Mouse (Mus musculus) hindbrain, embryonic 12.5 days (tissue): ENCODE measurements around the gene Cda. TPM values are rescaled to one million over a fixed set of nuclear protein-coding genes. Genes with fewer than 3 reads are reported as not detected.
A peak's percentile ranks its signal among the peaks of the same experiment; 100 is the strongest.

Experiments
- ATAC-seq: fragments of 200-750 bp; cut with Nextera tagmentation; 2 replicates; pipeline ENCODE4 v1.8.0; 2017; ENCODE audit warnings: moderate TSS enrichment; ENCODE audit not compliant: low FRiP score
- H3K27ac ChIP-seq: fragments of 300-500 bp; sonication (generic); 2 replicates; pipeline ENCODE4 v1.5.1; 2016; ENCODE audit warnings: mild to moderate bottlenecking
- H3K27me3 ChIP-seq: fragments of 300-500 bp; sonication (generic); 2 replicates; pipeline ENCODE4 v1.6.1; 2016; ENCODE audit warnings: mild to moderate bottlenecking
- H3K36me3 ChIP-seq: fragments of 300-500 bp; sonication (generic); 2 replicates; pipeline ENCODE4 v1.6.1; 2016; ENCODE audit warnings: mild to moderate bottlenecking
- H3K4me1 ChIP-seq: fragments of 300-500 bp; sonication (generic); 2 replicates; pipeline ENCODE4 v1.6.1; 2016
- H3K4me2 ChIP-seq: fragments of 300-500 bp; sonication (generic); replicated peaks from 2 replicates; pipeline ENCODE4 v1.6.1; 2016; ENCODE audit warnings: mild to moderate bottlenecking
- H3K4me3 ChIP-seq: fragments of 300-500 bp; sonication (generic); 2 replicates; pipeline ENCODE4 v1.5.1; 2016; ENCODE audit warnings: mild to moderate bottlenecking
- H3K9ac ChIP-seq: fragments of 300-500 bp; sonication (generic); 2 replicates; pipeline ENCODE4 v1.6.1; 2016; ENCODE audit warnings: mild to moderate bottlenecking, moderate library complexity
- H3K9me3 ChIP-seq: fragments of 300-500 bp; sonication (generic); replicated peaks from 2 replicates; pipeline ENCODE4 v1.6.1; 2016; ENCODE audit warnings: mild to moderate bottlenecking
- WGBS: fragments of 180-500 bp; shearing (Covaris S2); methylation state at CpG from one replicate; pipeline ENCODE4 v1.1.7; 2016; 5-methylcytosine and 5-hydroxymethylcytosine counted together
- polyA plus RNA-seq: library from polyadenylated mRNA; unstranded; fragments of >200 nt; fragmentation: Nextera tagmentation; extraction: Ambion mirVana; gene quantifications from 2 replicates; pipeline ENCODE4 v1.2.1, GENCODE M21; 2016

Gene Cda
- polyA plus RNA-seq, 1 experiment from 2014 or later, result 4.4 TPM

- Histone ChIP-seq H3K9me3 (no peaks in the 10 kb centered on the region), H3K9ac (peak within 1 kb of the TSS; percentile 89), H3K27me3 (peaks cover 3% of the 10 kb centered on the region; the same call in 1 of the 2 replicates), H3K4me2 (peak within 1 kb of the TSS; percentile 65), H3K4me3 (peak within 1 kb of the TSS; percentile 87), H3K4me1 (peaks cover 27% of the 10 kb centered on the region), H3K27ac (peak within 1 kb of the TSS; percentile 98), H3K36me3 (no peaks in the 10 kb centered on the region)
- 5% methylated on average over 41 of the region's 41 CpGs for WGBS
- peak; percentile 74; the same call in 1 of the 2 replicates for ATAC-seq
These were observed 41.6 kb downstream of the Cda start, which contains the start of gene Pink1 for GRCm38 (mm10) chr4:138326077-138326695. Gene Pink1 (minus strand): TSS chr4:138326307.

- Histone ChIP-seq H3K4me2 (peak overlapping the region; percentile 65), H3K27ac (peak overlapping the region; percentile 98), H3K4me3 (peak overlapping the region; percentile 87), H3K9me3 (no peaks in the 10 kb centered on the region), H3K36me3 (no peaks in the 10 kb centered on the region), H3K27me3 (peaks cover 2% of the 10 kb centered on the region; the same call in 1 of the 2 replicates), H3K9ac (peak overlapping the region; percentile 89), H3K4me1 (peaks cover 27% of the 10 kb centered on the region)
- under 1% methylated on average over 37 of the region's 45 CpGs for WGBS
- ATAC-seq, result peak; percentile 89
These were observed 42.2 kb downstream of the Cda start for GRCm38 (mm10) chr4:138325466-138326076.

- ATAC-seq, result no peak
- Histone ChIP-seq H3K4me2 (no peak overlapping the region), H3K27me3 (peaks cover 2% of the 10 kb centered on the region; the same call in 1 of the 2 replicates), H3K9me3 (no peaks in the 10 kb centered on the region), H3K27ac (no peak overlapping the region), H3K9ac (no peak overlapping the region), H3K36me3 (no peaks in the 10 kb centered on the region), H3K4me1 (peaks cover 22% of the 10 kb centered on the region), H3K4me3 (no peak overlapping the region)
- WGBS, result 96% methylated on average over 3 of the region's 3 CpGs
These were observed 43.3 kb downstream of the Cda start for GRCm38 (mm10) chr4:138324451-138324850.

GRCm38 (mm10) chr4:138323753-138324152, 44.0 kb downstream of the Cda start:
- ATAC-seq, result no peak
- Histone ChIP-seq H3K36me3 (no peaks in the 10 kb centered on the region), H3K4me3 (no peak overlapping the region), H3K9ac (no peak overlapping the region), H3K27me3 (peaks cover 2% of the 10 kb centered on the region; the same call in 1 of the 2 replicates), H3K4me1 (peaks cover 22% of the 10 kb centered on the region), H3K4me2 (no peak overlapping the region), H3K27ac (no peak overlapping the region; the same call in 1 of the 2 replicates), H3K9me3 (no peaks in the 10 kb centered on the region)
- 71% methylated on average over 4 of the region's 4 CpGs for WGBS

GRCm38 (mm10) chr4:138322692-138323091, 45.1 kb downstream of the Cda start:
- no peak overlapping the region for H3K27ac ChIP-seq
- 31% methylated on average over 4 of the region's 4 CpGs for WGBS
- H3K4me1 ChIP-seq, result peaks cover 27% of the 10 kb centered on the region
- no peak overlapping the region for H3K4me3 ChIP-seq
- no peaks in the 10 kb centered on the region for H3K9me3 ChIP-seq
- no peak for ATAC-seq
- H3K27me3 ChIP-seq, result peaks cover 2% of the 10 kb centered on the region; the same call in 1 of the 2 replicates
- no peak overlapping the region for H3K9ac ChIP-seq
- 0 out of 2 replicates have a peak, but pooled peaks cover 2% of the 10 kb centered on the region for H3K36me3 ChIP-seq
- H3K4me2 ChIP-seq, result no peak overlapping the region

GRCm38 (mm10) chr4:138321488-138321887, 46.3 kb downstream of the Cda start:
- Histone ChIP-seq H3K4me1 (peaks cover 29% of the 10 kb centered on the region), H3K9me3 (peaks cover 3% of the 10 kb centered on the region; the same call in 1 of the 2 replicates), H3K27ac (no peak overlapping the region), H3K9ac (no peak overlapping the region; the same call in 1 of the 2 replicates), H3K4me3 (no peak overlapping the region), H3K27me3 (peaks cover 2% of the 10 kb centered on the region; the same call in 1 of the 2 replicates), H3K4me2 (no peak overlapping the region), H3K36me3 (peaks cover 11% of the 10 kb centered on the region)
- 79% methylated on average over 7 of the region's 7 CpGs for WGBS
- no peak for ATAC-seq

GRCm38 (mm10) chr4:138320711-138321110, 47.1 kb downstream of the Cda start:
- ATAC-seq, result no peak
- no peak overlapping the region for H3K27ac ChIP-seq
- H3K9ac ChIP-seq, result no peak overlapping the region
- no peak overlapping the region for H3K4me2 ChIP-seq
- H3K27me3 ChIP-seq, result peaks cover 2% of the 10 kb centered on the region; the same call in 1 of the 2 replicates
- H3K4me1 ChIP-seq, result peaks cover 26% of the 10 kb centered on the region
- WGBS, result 86% methylated on average over 11 of the region's 11 CpGs
- peaks cover 4% of the 10 kb centered on the region; the same call in 1 of the 2 replicates for H3K9me3 ChIP-seq
- H3K36me3 ChIP-seq, result peaks cover 16% of the 10 kb centered on the region
- no peak overlapping the region for H3K4me3 ChIP-seq

GRCm38 (mm10) chr4:138319508-138319907, 48.3 kb downstream of the Cda start:
- H3K27me3 ChIP-seq, result peaks cover 2% of the 10 kb centered on the region; the same call in 1 of the 2 replicates
- H3K9me3 ChIP-seq, result peaks cover 4% of the 10 kb centered on the region; the same call in 1 of the 2 replicates
- no peak for ATAC-seq
- no peak overlapping the region for H3K27ac ChIP-seq
- 36% methylated on average over 10 of the region's 10 CpGs for WGBS
- no peak overlapping the region for H3K4me3 ChIP-seq
- no peak overlapping the region for H3K4me2 ChIP-seq
- H3K9ac ChIP-seq, result no peak overlapping the region
- H3K36me3 ChIP-seq, result peaks cover 28% of the 10 kb centered on the region
- H3K4me1 ChIP-seq, result peaks cover 26% of the 10 kb centered on the region

GRCm38 (mm10) chr4:138318509-138319266, 49.1 kb downstream of the Cda start:
- no peak overlapping the region for H3K9ac ChIP-seq
- peaks cover 4% of the 10 kb centered on the region; the same call in 1 of the 2 replicates for H3K9me3 ChIP-seq
- H3K4me3 ChIP-seq, result no peak overlapping the region
- H3K4me1 ChIP-seq, result peaks cover 19% of the 10 kb centered on the region
- no peak overlapping the region for H3K27ac ChIP-seq
- no peak overlapping the region for H3K4me2 ChIP-seq
- peaks cover 36% of the 10 kb centered on the region for H3K36me3 ChIP-seq
- WGBS, result 49% methylated on average over 6 of the region's 6 CpGs
- peak; percentile 55 for ATAC-seq
- H3K27me3 ChIP-seq, result peaks cover 2% of the 10 kb centered on the region; the same call in 1 of the 2 replicates

GRCm38 (mm10) chr4:138316369-138316768, 51.4 kb downstream of the Cda start:
- H3K27me3 ChIP-seq, result no peaks in the 10 kb centered on the region; the same call in 1 of the 2 replicates
- H3K9ac ChIP-seq, result no peak overlapping the region
- peaks cover 59% of the 10 kb centered on the region for H3K36me3 ChIP-seq
- H3K4me3 ChIP-seq, result no peak overlapping the region
- no peak for ATAC-seq
- WGBS, result 91% methylated on average over 6 of the region's 6 CpGs
- no peak overlapping the region for H3K4me2 ChIP-seq
- H3K4me1 ChIP-seq, result peaks cover 8% of the 10 kb centered on the region; the same call in 1 of the 2 replicates
- no peak overlapping the region for H3K27ac ChIP-seq
- peaks cover 4% of the 10 kb centered on the region; the same call in 1 of the 2 replicates for H3K9me3 ChIP-seq

GRCm38 (mm10) chr4:138315781-138316180, 52.0 kb downstream of the Cda start:
- Histone ChIP-seq H3K27me3 (no peaks in the 10 kb centered on the region; the same call in 1 of the 2 replicates), H3K36me3 (peaks cover 65% of the 10 kb centered on the region), H3K9me3 (peaks cover 4% of the 10 kb centered on the region; the same call in 1 of the 2 replicates), H3K9ac (no peak overlapping the region), H3K4me1 (peaks cover 8% of the 10 kb centered on the region; the same call in 1 of the 2 replicates), H3K27ac (no peak overlapping the region), H3K4me3 (no peak overlapping the region), H3K4me2 (no peak overlapping the region)
- WGBS, result 68% methylated on average over 9 of the region's 9 CpGs
- ATAC-seq, result no peak

- H3K27me3 ChIP-seq, result no peaks in the 10 kb centered on the region
- ATAC-seq, result no peak
- H3K36me3 ChIP-seq, result peaks cover 83% of the 10 kb centered on the region
These were observed 54.0 kb downstream of the Cda start for GRCm38 (mm10) chr4:138313795-138314194.

More at GRCm38 (mm10) chr4:138313795-138314194, 54.0 kb downstream of the Cda start:
- 92% methylated on average over 4 of the region's 4 CpGs for WGBS
- Histone ChIP-seq H3K4me2 (no peak overlapping the region), H3K4me1 (peaks cover 8% of the 10 kb centered on the region; the same call in 1 of the 2 replicates), H3K9ac (no peak overlapping the region), H3K9me3 (peaks cover 4% of the 10 kb centered on the region; the same call in 1 of the 2 replicates), H3K27ac (no peak overlapping the region), H3K4me3 (no peak overlapping the region)
